Mouse (Mus musculus) CD4-positive helper T cell, adult 2 months (primary cell): ENCODE data around the gene L2hgdh.

Experiments used
- DNase-seq: peaks from one replicate; pipeline ENCODE4 v3.0.0-alpha.2; 2012; ENCODE audit warnings: low read depth, missing footprints, low spot score

Gene L2hgdh

GRCm38 (mm10) chr12:69730306-69730705 lies 5.6 kb upstream of the L2hgdh start:
- no peak for DNase-seq

- DNase-seq = no peak
Measured at GRCm38 (mm10) chr12:69729246-69729645, 4.6 kb upstream of the L2hgdh start.

- DNase-seq = no peak
Measured at GRCm38 (mm10) chr12:69724018-69724710, 509 bp downstream of the L2hgdh start.

GRCm38 (mm10) chr12:69723376-69723775 lies 1.3 kb downstream of the L2hgdh start:
- DNase-seq = no peak

GRCm38 (mm10) chr12:69722857-69723256 lies 1.8 kb downstream of the L2hgdh start:
- DNase-seq = no peak

- DNase-seq = no peak
Measured at GRCm38 (mm10) chr12:69713628-69714027, 11.0 kb downstream of the L2hgdh start.

- DNase-seq = no peak
Measured at GRCm38 (mm10) chr12:69704799-69705458, 19.7 kb downstream of the L2hgdh start.

GRCm38 (mm10) chr12:69698352-69698751 lies 26.3 kb downstream of the L2hgdh start:
- DNase-seq = no peak

GRCm38 (mm10) chr12:69696746-69697145 lies 27.9 kb downstream of the L2hgdh start:
- DNase-seq = peak; percentile 58

- no peak for DNase-seq
Measured at GRCm38 (mm10) chr12:69693471-69693870, 31.2 kb downstream of the L2hgdh start.

GRCm38 (mm10) chr12:69690714-69691113 lies 34.0 kb downstream of the L2hgdh start:
- DNase-seq = no peak

GRCm38 (mm10) chr12:69689094-69689493 lies 35.6 kb downstream of the L2hgdh start:
- DNase-seq = no peak

GRCm38 (mm10) chr12:69688368-69688767 lies 36.3 kb downstream of the L2hgdh start:
- no peak for DNase-seq

- DNase-seq = no peak
Measured at GRCm38 (mm10) chr12:69683537-69683936, 41.1 kb downstream of the L2hgdh start.

- peak; percentile 24 for DNase-seq
Measured at GRCm38 (mm10) chr12:69682788-69683419, 41.8 kb downstream of the L2hgdh start.

GRCm38 (mm10) chr12:69682065-69682787 lies 42.4 kb downstream of the L2hgdh start:
- DNase-seq = peak; percentile 78

- peak; percentile 62 for DNase-seq
Measured at GRCm38 (mm10) chr12:69681566-69682061, 43.1 kb downstream of the L2hgdh start, which contains the start of gene Sos2. Gene Sos2 (minus strand): TSS chr12:69681852.

- peak; percentile 85 for DNase-seq
Measured at GRCm38 (mm10) chr12:69680635-69681565, 43.8 kb downstream of the L2hgdh start.

- DNase-seq = no peak
Measured at GRCm38 (mm10) chr12:69676157-69676556, 48.5 kb downstream of the L2hgdh start.
